Mouse (Mus musculus) ES-Bruce4 (cell line): ENCODE measurements at regions not wholly inside any gene's neighbourhood (a gene's known extent, or its start where the extent isn't known, plus 50 kb on each side); places are given as distances from the start of the nearest gene placed in this dataset.
"Not testable (repeated sequence)": the region's sequence is repeated elsewhere in the genome, so short reads cannot be mapped to it uniquely, and the experiment has no call there.

Experiments
- H3K27ac ChIP-seq: 2 replicates; pipeline ENCODE4 v1.5.1; 2012; ENCODE audit warnings: low read length, inconsistent platforms; ENCODE audit not compliant: insufficient read depth
- H3K27me3 ChIP-seq: 2 replicates; pipeline ENCODE4 v1.6.1; 2012; ENCODE audit warnings: mild to moderate bottlenecking, low read length, inconsistent platforms; ENCODE audit not compliant: control insufficient read depth, poor library complexity, insufficient read depth, severe bottlenecking
- H3K36me3 ChIP-seq: 2 replicates; pipeline ENCODE4 v1.6.1; 2012; ENCODE audit warnings: inconsistent platforms, mild to moderate bottlenecking, low read length, moderate library complexity; ENCODE audit not compliant: control insufficient read depth, poor library complexity, insufficient read depth, severe bottlenecking
- H3K4me1 ChIP-seq: one replicate; pipeline ENCODE4 v1.8.1; 2011; ENCODE audit warnings: low read length; ENCODE audit not compliant: control insufficient read depth, insufficient read depth
- H3K4me3 ChIP-seq: 2 replicates; pipeline ENCODE4 v1.5.1; 2011; ENCODE audit warnings: low read depth, mild to moderate bottlenecking, low read length
- H3K9ac ChIP-seq: 2 replicates; pipeline ENCODE4 v1.6.1; 2012; ENCODE audit warnings: low read depth, mild to moderate bottlenecking, inconsistent platforms; ENCODE audit not compliant: poor library complexity, severe bottlenecking
- H3K9me3 ChIP-seq: replicated peaks from 2 replicates; pipeline ENCODE4 v1.6.1; 2012; ENCODE audit warnings: mild to moderate bottlenecking, low read length, inconsistent platforms; ENCODE audit not compliant: control insufficient read depth, poor library complexity, insufficient read depth, severe bottlenecking
- CTCF ChIP-seq: IDR thresholded peaks from one replicate; pipeline ENCODE4 v1.8.1; 2011; ENCODE audit warnings: low read depth, low read length
- EP300 ChIP-seq: IDR thresholded peaks from 2 replicates; pipeline ENCODE4 v1.6.1; 2011; ENCODE audit warnings: low read depth, low read length; ENCODE audit not compliant: insufficient read depth
- POLR2A ChIP-seq: IDR thresholded peaks from one replicate; pipeline ENCODE4 v1.8.1; 2011; ENCODE audit warnings: low read length; ENCODE audit not compliant: insufficient read depth

DNA sequence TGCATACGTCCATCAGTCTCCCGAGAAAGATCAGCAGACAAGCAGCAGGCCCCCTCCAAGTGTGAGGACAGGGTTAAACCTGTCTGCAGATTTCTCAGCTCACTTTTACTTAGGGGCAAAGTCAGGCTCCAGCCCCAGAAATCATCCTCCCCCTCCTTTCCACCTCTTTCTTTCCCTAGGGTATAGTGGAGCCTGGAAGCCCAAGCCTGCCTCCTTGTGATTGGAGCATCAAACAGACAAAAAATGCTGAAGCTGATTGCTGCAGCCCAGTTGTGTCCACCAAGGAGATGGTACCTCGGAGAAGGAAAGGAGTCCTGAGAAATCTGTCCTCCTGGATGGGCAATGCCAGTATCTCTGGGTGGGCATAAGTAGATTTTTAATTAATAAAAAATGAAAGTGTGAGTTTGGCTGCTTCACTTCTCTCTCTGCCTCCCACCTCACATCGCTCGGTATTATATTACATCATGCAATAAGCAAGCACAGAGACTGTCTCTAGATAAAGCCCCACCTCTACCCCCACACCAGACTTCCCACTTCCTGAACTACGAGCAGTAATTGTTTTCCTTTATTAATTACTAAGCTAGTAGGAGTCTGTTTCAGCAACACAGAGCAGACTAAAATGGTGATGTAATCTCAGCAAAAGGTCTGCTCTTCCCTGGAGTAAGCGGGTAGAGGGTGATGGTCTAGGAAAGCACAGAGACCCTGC, 105.2 kb upstream of the Fhl2 start:
- Histone ChIP-seq H3K36me3 (no peaks in the 10 kb centered on the region), H3K27me3 (no peaks in the 10 kb centered on the region), H3K9ac (no peak overlapping the region), H3K4me3 (no peak overlapping the region), H3K4me1 (no peaks in the 10 kb centered on the region), H3K9me3 (0 out of 2 replicates have a peak, but pooled peaks cover 2% of the 10 kb centered on the region), H3K27ac (no peak overlapping the region)
- TF ChIP-seq CTCF: no peak
- TF ChIP-seq POLR2A: no peak
- TF ChIP-seq EP300: no peak

DNA sequence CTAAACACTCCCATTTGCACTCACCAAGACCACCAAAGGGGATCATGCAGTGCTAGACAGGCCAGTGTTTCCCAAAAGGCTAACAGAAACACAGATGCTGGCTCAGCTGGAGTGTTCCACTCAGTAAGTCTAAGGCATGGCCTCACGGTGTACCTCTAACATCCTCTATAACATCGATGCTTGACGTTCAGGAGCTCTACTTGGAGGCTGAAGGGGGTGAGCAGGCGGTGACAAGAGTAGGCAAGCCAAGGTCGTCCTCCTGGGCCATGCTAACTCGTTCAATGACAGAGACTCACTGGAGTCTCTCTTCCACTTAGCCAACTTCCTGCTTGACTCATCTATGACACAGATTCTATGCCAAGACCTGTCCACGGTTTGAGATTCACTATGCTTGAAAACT, 105.9 kb upstream of the Fhl2 start:
- Histone ChIP-seq H3K27ac (no peak overlapping the region), H3K9me3 (0 out of 2 replicates have a peak, but pooled peaks cover 2% of the 10 kb centered on the region), H3K4me1 (no peaks in the 10 kb centered on the region), H3K4me3 (no peak overlapping the region), H3K9ac (no peak overlapping the region), H3K27me3 (no peaks in the 10 kb centered on the region), H3K36me3 (no peaks in the 10 kb centered on the region)
- TF ChIP-seq CTCF (no peak), POLR2A (no peak), EP300 (no peak)

DNA sequence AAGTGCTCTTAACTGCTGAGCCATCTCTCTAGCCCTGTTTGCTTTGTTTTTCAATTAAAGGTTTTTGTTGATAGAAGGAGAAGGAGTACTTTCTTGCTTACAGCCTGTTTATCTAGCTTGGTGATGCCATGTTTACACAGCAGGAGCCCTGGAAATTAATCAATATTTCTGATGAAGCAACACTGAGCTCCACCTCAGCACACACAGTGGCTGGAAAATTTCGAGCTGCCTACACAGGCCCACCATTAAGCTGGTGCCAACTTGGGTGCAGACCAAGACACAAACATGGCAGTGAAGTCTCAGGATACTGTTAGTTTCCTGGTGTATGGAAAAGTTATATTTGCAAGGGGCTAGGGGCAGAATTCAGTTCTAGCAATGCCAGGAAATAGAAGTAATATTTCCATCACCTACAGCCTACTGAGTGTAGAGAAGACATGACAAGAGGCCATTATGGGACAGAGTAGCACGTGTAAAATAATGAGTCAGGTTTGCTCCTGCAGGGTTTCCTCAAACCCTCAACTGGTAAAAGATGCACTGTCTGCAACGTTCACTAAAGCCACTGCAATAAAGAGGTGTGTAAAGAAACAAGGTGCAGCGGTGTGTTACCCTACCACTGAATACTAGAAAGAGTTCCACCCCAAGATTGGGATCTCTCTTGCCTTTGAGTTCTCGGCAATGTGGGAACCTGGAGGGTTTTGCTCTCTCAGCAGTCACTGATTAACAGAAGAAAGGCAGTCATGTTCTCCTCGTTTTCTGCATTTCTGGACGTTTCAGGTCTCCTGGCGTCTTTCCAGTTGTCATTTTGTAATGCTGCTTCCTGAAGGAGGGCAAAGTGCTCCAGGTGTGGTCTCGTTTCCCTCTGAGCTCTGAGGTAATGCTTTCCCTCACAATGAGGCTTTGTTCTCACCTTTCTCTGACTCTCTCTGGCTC, 108.8 kb upstream of the Fhl2 start:
- Histone ChIP-seq H3K36me3 (no peaks in the 10 kb centered on the region), H3K27ac (no peak overlapping the region), H3K27me3 (no peaks in the 10 kb centered on the region), H3K4me1 (no peaks in the 10 kb centered on the region), H3K9me3 (0 out of 2 replicates have a peak, but pooled peaks cover 2% of the 10 kb centered on the region), H3K4me3 (no peak overlapping the region), H3K9ac (no peak overlapping the region)
- no peak for TF ChIP-seq POLR2A
- no peak for TF ChIP-seq CTCF
- no peak for TF ChIP-seq EP300

DNA sequence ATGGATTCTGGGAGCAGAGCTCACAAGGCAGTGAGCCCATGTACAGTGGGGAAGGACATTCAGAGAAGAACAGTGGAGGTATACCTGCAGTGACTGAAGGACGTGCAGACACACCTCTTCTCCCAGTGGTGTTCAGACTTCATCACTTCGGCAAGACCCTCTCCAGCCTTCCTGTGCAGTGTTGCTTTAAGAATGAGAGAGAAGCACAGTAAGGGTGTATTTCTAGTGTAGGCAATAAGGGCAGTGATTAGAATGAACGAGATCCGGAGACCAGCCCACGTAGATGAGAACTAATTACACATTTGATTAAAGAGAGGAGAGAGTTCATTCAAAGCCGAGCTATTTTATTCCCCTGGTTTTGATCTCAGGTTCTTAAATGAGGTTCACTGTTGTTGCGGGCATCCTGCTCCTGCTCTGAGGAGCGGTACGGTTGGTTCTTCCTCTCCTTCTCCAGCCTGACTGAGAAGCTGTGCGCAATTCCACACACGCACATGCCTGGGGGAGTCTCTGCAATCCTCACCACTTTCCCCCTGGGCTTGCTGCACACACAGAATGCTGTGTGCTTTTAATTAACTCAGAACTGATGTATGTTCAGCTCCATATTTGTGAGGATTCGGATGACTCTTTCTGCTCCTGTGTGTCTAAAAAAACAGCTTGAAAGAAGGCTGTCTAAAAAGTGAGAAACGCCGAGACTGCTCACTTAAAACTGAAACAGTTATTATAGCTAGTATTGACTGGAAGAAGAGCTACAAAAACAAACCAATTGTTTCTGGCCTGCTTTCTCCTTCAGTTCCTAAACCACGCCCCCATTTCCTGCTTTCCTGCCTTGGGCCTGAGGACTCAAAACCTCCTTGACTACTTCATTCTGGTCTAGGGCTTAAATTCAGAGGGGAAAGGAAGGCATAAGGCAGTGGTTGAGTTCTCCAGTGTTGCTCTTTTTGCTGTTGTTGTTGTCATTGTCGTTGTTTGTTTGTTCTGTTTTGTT, 114.2 kb upstream of the Fhl2 start:
- Histone ChIP-seq H3K4me1 (no peaks in the 10 kb centered on the region), H3K9me3 (peaks cover 5% of the 10 kb centered on the region; the same call in 1 of the 2 replicates), H3K36me3 (no peaks in the 10 kb centered on the region), H3K27ac (no peak overlapping the region), H3K27me3 (no peaks in the 10 kb centered on the region), H3K4me3 (no peak overlapping the region), H3K9ac (no peak overlapping the region)
- TF ChIP-seq EP300 (no peak), CTCF (no peak), POLR2A (no peak)

DNA sequence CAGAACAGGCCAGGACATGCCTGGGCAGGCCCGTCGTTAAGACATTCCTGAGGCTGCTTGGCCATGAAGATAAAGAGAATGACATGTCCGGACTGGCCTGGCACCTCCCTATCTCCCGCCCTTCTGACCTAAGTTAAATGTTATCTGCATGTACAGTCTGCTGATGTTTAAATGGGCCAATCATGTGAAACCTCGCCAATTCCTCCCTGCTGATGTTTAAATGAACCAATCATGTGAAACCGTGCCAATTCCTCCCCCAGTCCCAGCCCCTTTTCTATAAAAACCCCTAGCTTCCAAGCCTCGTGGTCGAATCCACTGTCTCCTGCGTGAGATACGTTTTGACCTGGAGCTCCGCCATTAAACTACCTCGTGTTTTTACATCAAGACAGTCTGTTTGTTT, 119.5 kb upstream of the Fhl2 start:
- peaks cover 10% of the 10 kb centered on the region for H3K9me3 ChIP-seq
- not testable (repeated sequence) for H3K36me3 ChIP-seq, H3K27ac ChIP-seq, H3K4me3 ChIP-seq, H3K9ac ChIP-seq, H3K27me3 ChIP-seq, H3K4me1 ChIP-seq
